Mouse (Mus musculus): ENCODE results near the gene Tial1.

Gene Tial1

DNA sequence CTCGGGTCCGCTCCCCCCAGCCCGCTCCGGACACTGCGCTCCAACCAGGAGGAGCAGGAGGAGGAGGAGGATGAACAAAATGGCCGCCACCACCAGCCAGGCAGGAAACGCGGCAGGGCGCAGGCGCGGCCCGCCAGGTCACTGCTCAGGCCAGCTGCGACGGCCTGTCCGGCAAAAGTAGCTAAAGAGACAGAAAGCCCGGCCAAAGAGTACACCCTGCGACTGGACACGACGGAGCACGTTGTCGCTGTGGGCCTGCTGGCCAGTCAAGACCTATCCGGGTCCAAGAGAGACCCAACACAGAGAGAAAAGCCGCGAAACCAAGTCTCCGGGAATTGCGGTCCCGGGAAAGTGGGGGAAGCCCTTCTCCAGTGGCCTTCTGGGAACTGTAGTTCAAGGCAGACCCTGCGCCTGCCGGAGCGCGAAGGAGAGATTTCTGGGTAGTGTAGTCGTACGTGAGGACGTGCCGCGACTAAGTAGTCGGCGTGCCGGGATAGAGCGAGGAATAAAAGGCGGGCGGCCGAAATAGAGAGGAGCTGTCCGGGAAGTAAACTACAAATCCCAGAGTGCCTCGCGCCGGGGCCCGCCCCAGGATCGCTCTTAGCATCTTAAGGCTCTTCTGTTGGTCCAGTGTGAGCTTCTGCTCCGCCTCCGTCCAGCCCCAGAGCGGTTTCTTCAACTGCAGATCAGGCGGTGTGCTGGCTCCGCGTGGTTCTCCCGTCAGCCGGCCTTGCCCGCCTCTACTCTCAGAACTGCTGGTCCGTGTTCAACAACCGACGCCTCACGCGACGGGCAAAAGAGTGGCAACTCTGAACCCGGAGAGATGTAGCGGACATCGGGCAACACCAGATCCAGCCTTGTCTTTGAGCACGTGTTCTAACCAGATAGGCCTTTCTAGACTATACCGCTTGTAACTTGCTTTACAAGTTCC, at the start of gene Tial1:
Tial1 (minus strand) TSS at position 433 of the 931 bp plus-strand sequence.
- peak; percentile 96 for DNase-seq (ENCODE audit: low read depth, low spot score)

GRCm38 (mm10) chr7:128504091-128504490, 42.6 kb upstream of the Tial1 start:
- no peak for DNase-seq (ENCODE audit: low read depth, low spot score)

DNA sequence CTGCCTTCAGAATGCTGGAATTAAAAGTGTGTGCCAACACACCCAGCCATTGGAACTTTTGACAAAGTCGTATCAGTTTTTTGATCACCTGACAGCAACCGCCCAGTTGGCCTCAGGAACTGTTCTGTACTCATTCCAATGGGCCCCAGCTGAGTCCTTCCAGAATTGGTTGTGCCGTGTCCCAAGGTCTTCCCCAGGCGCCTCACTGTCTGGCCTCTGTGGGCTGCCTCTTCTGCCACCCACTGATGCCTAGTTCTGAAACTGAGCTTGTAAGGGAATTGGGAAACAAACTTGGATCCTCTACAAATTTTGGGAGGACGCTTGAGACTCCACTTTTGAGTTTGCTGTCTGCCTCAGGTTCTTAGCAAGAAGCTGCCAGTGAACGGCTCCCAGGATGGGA, 38.3 kb upstream of the Tial1 start:
- DNase-seq (ENCODE audit: low read depth, low spot score): no peak

GRCm38 (mm10) chr7:128494546-128494945, 33.0 kb upstream of the Tial1 start:
- no peak for DNase-seq (ENCODE audit: low read depth, low spot score)

- DNase-seq (ENCODE audit: low read depth, low spot score): no peak
Observed at GRCm38 (mm10) chr7:128488986-128489385, 27.5 kb upstream of the Tial1 start.

DNA sequence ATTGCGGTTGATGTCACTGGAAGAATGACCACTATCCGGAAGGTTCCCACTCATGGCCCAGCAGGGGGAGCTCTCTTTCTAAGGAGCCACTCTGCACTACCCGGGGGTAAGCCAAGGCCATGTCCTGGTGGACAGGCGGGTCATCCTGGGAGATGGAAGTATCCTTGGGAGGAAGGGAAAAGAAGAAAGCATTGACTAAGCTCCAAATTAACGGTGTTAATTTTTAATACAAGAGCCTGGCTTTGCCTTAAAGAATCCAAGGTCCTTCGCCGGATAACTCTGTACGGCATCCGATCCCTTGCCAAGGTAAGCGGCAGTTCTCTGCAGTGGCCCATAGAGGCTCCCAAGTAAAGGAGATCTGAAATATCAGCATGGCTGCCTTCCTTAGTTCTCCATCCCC, 12.8 kb upstream of the Tial1 start:
- peak; percentile 62 for DNase-seq (ENCODE audit: low read depth, low spot score)

DNA sequence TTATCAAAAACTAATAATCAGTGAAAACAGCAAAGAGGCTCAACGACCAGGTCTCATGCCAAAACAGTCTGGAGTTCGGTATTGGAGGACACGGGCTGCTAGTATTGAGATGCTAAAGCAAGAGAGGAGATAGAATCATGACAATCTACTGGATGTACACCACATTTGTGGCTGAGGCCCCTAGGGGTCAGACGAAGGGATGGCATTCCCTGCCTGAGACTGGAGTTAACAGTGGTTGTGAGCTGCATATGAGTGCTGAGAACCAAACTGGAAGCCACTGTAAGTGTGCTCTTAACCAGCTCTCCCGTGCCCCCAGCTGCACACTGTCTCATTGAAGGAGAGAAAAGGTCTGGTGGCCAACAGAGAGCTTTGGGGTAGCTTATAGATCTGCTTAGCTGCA, 889 bp upstream of the Tial1 start:
- DNase-seq (ENCODE audit: low read depth, low spot score): no peak

- DNase-seq (ENCODE audit: low read depth, low spot score): peak; percentile 11
Observed at GRCm38 (mm10) chr7:128460865-128461228, 670 bp downstream of the Tial1 start.

- no peak for DNase-seq (ENCODE audit: low read depth, low spot score)
Observed at GRCm38 (mm10) chr7:128460131-128460864, 1.2 kb downstream of the Tial1 start.

DNA sequence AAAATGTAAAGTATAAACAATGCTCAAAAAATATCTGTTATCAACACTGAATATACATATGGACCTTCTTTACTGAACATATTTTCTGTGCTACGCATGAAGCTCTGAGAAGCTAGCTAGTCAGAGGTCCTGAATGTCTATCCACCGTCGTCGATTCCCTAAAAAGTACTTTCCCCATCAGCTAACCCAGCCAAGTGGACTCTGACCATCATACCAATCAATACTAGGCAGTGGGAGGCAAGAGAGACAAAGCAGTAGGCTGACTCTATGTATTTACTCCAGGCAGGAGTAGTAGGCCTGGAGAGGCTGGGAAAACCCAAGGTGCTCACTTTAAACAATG, 1.8 kb downstream of the Tial1 start:
- no peak for DNase-seq (ENCODE audit: low read depth, low spot score)

DNA sequence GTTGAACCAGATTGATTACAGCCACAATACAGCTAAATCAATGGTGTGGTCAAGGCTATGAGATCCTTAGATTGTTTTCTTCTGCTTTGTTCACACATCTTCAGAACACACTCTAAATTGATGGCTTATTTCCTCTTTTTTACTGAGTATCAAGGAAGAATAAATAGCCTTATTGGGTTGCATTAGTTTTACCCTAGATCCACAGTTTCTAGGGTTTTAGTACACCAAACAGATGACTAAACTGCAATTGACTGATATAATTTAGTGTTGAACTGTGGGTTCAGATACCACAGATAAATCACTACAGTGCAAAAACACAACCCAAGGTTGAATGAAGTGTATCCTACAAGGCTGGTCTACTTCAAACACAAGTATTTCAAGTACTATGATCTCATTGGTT, 3.5 kb downstream of the Tial1 start:
- no peak for DNase-seq (ENCODE audit: low read depth, low spot score)

DNA sequence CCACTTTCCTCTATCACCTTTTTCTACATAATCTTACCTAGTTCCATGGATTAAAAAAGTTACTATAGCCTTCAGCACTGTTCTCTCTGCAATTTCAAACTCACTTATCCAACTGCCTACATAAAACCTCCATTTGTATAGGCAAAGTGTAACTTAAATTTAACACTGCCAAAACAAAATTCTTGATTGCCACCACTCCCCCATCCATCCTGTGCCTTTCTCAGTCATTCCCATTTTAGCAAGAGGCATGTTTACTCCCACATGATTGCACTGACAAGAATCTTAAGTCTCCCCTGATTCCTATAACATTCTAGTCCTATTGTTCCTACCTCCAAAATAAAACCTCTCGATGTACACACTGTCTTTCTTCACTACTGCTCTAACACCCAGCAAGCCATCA, 8.8 kb downstream of the Tial1 start:
- no peak for DNase-seq (ENCODE audit: low read depth, low spot score)

DNA sequence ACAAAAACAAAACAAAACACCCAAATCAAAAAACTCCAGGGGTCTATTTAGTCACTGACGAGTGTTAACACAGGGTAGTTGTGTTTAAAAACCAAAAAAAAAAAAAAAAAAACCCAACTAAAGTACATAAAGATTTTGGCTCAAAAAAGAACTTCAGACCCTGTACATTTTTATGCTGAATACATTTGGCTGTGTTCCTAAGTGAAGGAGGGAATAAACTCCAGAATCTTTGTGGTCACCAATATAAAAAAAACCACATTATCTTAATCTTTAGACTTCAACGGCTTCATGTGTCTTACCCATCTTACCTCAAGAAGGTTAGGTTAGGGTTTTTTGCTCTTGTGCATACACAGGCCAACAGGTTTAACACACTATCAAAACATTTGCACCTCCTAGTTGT, 20.9 kb downstream of the Tial1 start:
- no peak for DNase-seq (ENCODE audit: low read depth, low spot score)

DNA sequence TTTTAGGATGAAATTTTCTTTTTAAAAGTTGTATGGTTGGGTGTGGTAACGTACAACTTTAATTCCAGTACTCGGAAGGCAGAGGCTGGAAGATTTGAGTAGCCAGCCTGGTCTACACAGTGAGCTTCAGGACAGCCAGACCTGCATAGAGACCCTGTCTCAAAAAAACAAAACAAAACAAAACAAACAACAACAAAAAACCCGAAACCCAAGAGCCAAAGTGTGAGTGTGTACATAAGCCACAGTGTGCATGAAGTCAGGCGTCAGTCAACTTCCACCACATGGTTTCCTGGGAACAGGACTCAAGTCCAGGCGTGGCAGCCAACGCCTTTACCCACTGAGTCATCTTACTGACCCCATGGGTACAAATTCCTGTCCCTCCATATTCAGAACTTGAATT, 22.3 kb downstream of the Tial1 start:
- DNase-seq (ENCODE audit: low read depth, low spot score): no peak

- DNase-seq (ENCODE audit: low read depth, low spot score): no peak
Observed at GRCm38 (mm10) chr7:128438131-128438530, 23.4 kb downstream of the Tial1 start.

DNA sequence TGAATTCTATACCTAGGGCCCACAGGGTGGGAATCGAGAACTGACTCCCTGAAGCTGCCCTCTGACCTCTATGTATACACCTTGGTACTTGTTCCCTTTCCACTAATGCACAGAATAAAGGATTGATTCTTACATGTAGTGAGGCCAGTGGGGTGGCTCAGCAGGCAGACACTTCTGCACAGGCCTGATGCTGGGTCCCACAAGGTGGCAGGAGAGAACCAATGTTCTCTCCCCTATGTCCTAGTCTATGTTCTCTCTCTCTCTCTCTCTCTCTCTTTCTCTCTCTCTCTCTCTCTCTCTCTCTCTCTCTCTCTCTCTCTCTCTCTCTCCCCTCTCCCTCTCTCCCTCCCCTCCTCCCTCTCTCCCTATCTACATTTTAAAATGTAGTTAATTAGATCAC, 28.3 kb downstream of the Tial1 start:
- no peak for DNase-seq (ENCODE audit: low read depth, low spot score)

DNA sequence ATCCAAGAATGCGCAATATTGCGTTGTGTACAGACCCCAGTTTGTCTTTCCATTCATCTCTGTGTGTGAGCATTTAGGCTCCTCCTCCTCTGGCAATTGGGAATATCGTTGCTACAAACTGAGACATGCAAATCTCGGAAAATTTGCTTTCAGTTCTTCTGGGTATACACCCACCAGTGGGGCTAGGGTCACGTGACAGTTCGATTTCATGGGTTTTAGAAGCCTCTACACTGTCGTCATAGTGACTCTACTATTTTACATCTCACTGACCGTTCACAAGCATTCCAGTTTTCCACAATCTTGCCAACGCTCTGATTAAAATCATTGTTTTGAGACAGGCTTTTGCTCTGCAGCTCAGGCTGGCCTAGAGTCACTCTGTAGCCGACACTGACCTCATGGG, 28.9 kb downstream of the Tial1 start:
- DNase-seq (ENCODE audit: low read depth, low spot score): no peak

GRCm38 (mm10) chr7:128422491-128422890, 39.0 kb downstream of the Tial1 start:
- no peak for DNase-seq (ENCODE audit: low read depth, low spot score)

GRCm38 (mm10) chr7:128421701-128422100, 39.8 kb downstream of the Tial1 start:
- no peak for DNase-seq (ENCODE audit: low read depth, low spot score)

DNA sequence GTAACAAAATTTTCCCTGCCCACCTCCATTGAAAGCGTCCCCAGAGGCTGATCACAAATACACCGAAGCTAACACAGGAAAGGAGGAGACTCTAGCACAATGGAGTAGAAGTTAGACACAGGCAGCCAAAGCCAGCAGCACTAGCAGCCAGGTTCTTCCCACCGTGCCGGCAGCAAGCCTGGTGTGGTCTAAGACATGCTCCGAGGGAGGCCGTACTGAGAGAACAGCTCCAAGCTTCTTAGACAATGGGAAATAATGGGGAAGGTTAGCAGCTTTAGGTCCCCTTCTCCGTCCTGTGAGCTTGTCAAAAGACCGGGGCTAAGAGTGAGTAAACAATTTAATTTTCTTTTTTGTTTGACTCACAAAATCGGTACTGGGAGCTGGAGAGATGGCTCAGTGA, 41.8 kb downstream of the Tial1 start:
- DNase-seq (ENCODE audit: low read depth, low spot score): no peak

GRCm38 (mm10) chr7:128417930-128418779, 43.4 kb downstream of the Tial1 start, which contains the start of gene Rgs10:
Gene Rgs10 (minus strand): TSS chr7:128418758.
- DNase-seq (ENCODE audit: low read depth, low spot score): peak; percentile 47
